8 mouse cellular contexts compared by ENCODE assay signal in genomic region chr16:28840075-28840974, GRCm38 (mm10).
DNase-seq lines count a peak whose midpoint lies in the region; ATAC-seq and TF ChIP-seq lines count a peak whose summit lies in the region.

No protein-coding gene starts in this region.

- peak; percentile 59 for ATAC-seq in forebrain, embryonic 12.5 days (ENCODE audit: low FRiP score)
- ATAC-seq in hindbrain, embryonic 16.5 days = peak; percentile 52

- intact Hi-C loops in left cerebral cortex, postnatal 4 days (cut with DNase I) = loop anchor here (2.0 to 10.0 kb wide), 4 partner anchors 88 to 737 kb away; partner anchors contain the start of genes Mb21d2 and Opa1

- no peaks in the 10 kb centered on the region for H3K4me1 ChIP-seq in spleen, adult 2 months (ENCODE audit: control insufficient read depth, insufficient read depth, insufficient read length)
- H3K4me1 ChIP-seq in forebrain, embryonic 12.5 days = peaks cover 15% of the 10 kb centered on the region
- peaks cover 21% of the 10 kb centered on the region for H3K4me1 ChIP-seq in hindbrain, embryonic 16.5 days (ENCODE audit: control insufficient read depth, insufficient read depth, low read depth, low read length)

- TF ChIP-seq POLR2A in spleen, adult 2 months (IDR thresholded peaks at IDR 0.05; ENCODE audit: low read depth, low read length) = no peak

- no peak overlapping the region for H3K4me2 ChIP-seq in forebrain, embryonic 12.5 days
- no peak overlapping the region for H3K4me2 ChIP-seq in hindbrain, embryonic 16.5 days (ENCODE audit: low read length)

- WGBS in spleen, adult 2 months = 71% methylated on average over 24 of the region's 24 CpGs
- WGBS in forebrain, embryonic 12.5 days = 64% methylated on average over 24 of the region's 24 CpGs
- WGBS in hindbrain, embryonic 16.5 days = 56% methylated on average over 24 of the region's 24 CpGs

- no peak overlapping the region for H3K27ac ChIP-seq in spleen, adult 2 months (ENCODE audit: insufficient read depth, low read length)
- no peak overlapping the region for H3K27ac ChIP-seq in forebrain, embryonic 12.5 days
- H3K27ac ChIP-seq in hindbrain, embryonic 16.5 days (ENCODE audit: low read depth, low read length) = peak overlapping the region; percentile 29; the same call in 1 of the 2 replicates

- peak; percentile 9; the same call in 1 of the 2 replicates for TF ChIP-seq CTCF in spleen, adult 2 months (IDR thresholded peaks at IDR 0.05; ENCODE audit: extremely low read depth, insufficient read depth, insufficient read length, insufficient replicate concordance)

- no peak overlapping the region for H3K9ac ChIP-seq in forebrain, embryonic 12.5 days
- no peak overlapping the region for H3K9ac ChIP-seq in hindbrain, embryonic 16.5 days (ENCODE audit: low read depth, low read length)

- no peaks in the 10 kb centered on the region for H3K27me3 ChIP-seq in spleen, adult 2 months (ENCODE audit: control insufficient read depth, insufficient read depth, low read length)
- H3K27me3 ChIP-seq in forebrain, embryonic 12.5 days = peaks cover 29% of the 10 kb centered on the region
- no peaks in the 10 kb centered on the region; the same call in 1 of the 2 replicates for H3K27me3 ChIP-seq in hindbrain, embryonic 16.5 days (replicated peaks; ENCODE audit: control insufficient read depth, insufficient read depth, low read length)

- H3K9me3 ChIP-seq in forebrain, embryonic 12.5 days = no peaks in the 10 kb centered on the region
- no peaks in the 10 kb centered on the region for H3K9me3 ChIP-seq in hindbrain, embryonic 16.5 days (ENCODE audit: control insufficient read depth, low read length)

- H3K36me3 ChIP-seq in spleen, adult 2 months (ENCODE audit: control insufficient read depth, insufficient read depth, low read length) = no peaks in the 10 kb centered on the region
- no peaks in the 10 kb centered on the region for H3K36me3 ChIP-seq in forebrain, embryonic 12.5 days (replicated peaks)
- no peaks in the 10 kb centered on the region for H3K36me3 ChIP-seq in hindbrain, embryonic 16.5 days (ENCODE audit: control insufficient read depth, insufficient read depth, low read length)

- DNase-seq in spleen, adult 2 months (ENCODE audit: low read depth in 1 of 2, low spot score in 2 of 2) = no peak
- DNase-seq in spleen, postnatal 36 days (ENCODE audit: low spot score in 2 of 2) = no peak
- DNase-seq in c-Kit-positive CD71-positive TER-119-negative erythroid progenitor cells, embryonic 14.5 days (ENCODE audit: low read depth) = peak; percentile 19
- DNase-seq in left cerebral cortex, postnatal 4 days = peak; percentile 72
- DNase-seq in naive thymus-derived CD4-positive, alpha-beta T cell, adult 2 months (ENCODE audit: low read depth) = peak; percentile 1
- DNase-seq in yolk sac, embryonic 10.5 days (ENCODE audit: low spot score) = peak; percentile 54

- no peak overlapping the region for H3K4me3 ChIP-seq in spleen, adult 2 months (ENCODE audit: extremely low read depth, insufficient read depth, insufficient read length)
- H3K4me3 ChIP-seq in forebrain, embryonic 12.5 days (replicated peaks) = no peak overlapping the region
- no peak overlapping the region for H3K4me3 ChIP-seq in hindbrain, embryonic 16.5 days (ENCODE audit: low read length)

Comparison
In these comparisons a context has a peak if more than half of its experiments do, and no peak if none do; other contexts are left out.
1. DNase-seq: peak in c-Kit-positive CD71-positive TER-119-negative erythroid progenitor cells, embryonic 14.5 days (single experiment), left cerebral cortex, postnatal 4 days (single experiment), naive thymus-derived CD4-positive, alpha-beta T cell, adult 2 months (single experiment) and yolk sac, embryonic 10.5 days (single experiment); none in spleen, adult 2 months (0 of 2) and spleen, postnatal 36 days (0 of 2).